Mouse (Mus musculus) R1 (cell line): Measurements from ENCODE around the gene Hist1h2ab.

Source experiments
- DNase-seq: peaks from one replicate; pipeline ENCODE4 v3.0.0-alpha.2; 2018; ENCODE audit warnings: low read depth, low spot score

Hist1h2ab gene

DNA sequence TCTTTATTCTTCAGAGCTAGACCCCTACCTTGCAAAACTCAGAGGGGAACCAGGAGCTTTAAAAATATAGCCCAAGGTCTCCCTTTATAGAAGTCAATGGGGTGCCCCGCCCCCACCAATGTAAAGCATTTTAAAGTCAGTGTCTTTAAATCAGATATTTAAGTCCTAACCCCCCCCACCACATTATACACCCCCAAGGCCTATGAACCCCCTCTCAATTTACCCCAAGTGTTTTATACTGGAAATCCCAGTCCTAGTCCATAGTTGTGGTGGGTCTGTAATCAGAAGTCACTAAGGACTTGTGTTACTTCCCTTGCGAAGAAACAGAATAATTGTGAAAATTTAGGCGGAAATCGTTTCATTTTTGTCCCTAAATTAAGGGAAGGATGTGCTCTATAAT is 12.9 kb upstream of the Hist1h2ab start:
- peak; percentile 38 for DNase-seq

DNA sequence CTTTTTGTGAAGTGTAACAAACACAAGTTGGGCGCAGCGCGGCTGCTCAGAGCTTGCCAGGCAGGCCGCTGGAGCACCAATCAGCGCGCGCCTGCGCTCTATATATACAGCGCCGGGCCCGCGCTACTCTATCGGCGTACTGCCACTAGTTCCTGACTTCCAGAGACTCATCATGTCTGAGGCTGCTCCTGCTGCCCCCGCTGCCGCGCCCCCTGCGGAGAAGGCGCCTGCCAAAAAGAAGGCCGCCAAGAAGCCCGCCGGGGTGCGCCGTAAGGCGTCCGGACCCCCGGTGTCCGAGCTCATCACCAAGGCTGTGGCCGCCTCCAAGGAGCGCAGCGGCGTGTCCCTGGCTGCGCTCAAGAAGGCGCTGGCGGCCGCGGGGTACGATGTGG is 12.3 kb upstream of the Hist1h2ab start, which contains the start of gene Hist1h1c:
Gene Hist1h1c, plus strand, starts transcription at position 132 of the 392 bp plus-strand sequence.
- peak; percentile 94 for DNase-seq

DNA sequence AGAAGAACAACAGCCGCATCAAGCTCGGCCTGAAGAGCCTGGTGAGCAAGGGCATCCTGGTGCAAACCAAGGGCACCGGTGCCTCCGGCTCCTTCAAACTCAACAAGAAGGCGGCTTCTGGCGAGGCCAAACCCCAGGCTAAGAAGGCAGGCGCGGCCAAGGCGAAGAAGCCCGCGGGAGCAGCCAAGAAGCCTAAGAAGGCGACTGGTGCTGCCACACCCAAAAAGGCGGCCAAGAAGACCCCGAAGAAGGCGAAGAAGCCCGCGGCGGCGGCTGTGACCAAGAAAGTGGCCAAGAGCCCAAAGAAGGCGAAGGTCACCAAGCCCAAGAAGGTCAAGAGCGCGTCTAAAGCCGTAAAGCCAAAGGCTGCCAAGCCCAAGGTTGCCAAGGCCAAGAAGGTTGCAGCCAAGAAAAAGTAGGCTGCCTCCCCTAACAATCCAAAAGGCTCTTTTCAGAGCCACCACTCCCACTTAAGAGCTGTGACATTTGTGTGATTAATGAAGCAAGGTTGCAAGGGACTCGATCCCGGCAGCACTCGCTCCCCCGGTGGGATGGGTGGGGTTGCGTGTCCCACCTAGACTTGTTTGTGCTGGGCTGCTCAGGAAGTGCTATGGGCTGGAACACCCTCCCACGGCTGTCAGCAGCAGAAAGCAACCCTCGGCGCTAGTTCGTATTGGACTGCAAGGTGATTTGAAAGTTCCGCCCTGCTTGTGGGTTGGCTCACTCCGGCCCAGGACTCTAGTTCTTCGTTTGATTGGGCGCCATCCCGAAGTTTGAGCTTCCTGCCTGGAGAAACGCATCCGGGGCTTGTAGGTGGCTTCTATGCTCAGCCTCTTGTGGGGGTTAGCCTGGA is 11.6 kb upstream of the Hist1h2ab start:
- peak; percentile 99 for DNase-seq

DNA sequence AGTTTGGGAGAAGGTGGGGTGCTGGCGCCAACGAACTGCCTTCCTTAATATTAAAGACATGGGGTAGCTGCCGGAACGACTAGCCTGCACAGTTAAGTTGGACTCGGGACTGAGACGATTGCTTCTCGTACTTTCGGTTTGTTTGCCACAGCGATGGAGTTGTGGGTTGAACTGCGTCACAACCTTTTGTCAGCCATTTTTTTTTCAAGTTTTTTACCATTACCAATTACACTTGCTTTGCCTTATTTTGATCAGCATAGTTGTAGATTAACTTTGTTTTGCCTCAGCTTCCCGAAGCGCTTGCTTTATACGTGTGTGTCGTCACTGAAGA is 11.0 kb upstream of the Hist1h2ab start:
- DNase-seq: no peak

DNA sequence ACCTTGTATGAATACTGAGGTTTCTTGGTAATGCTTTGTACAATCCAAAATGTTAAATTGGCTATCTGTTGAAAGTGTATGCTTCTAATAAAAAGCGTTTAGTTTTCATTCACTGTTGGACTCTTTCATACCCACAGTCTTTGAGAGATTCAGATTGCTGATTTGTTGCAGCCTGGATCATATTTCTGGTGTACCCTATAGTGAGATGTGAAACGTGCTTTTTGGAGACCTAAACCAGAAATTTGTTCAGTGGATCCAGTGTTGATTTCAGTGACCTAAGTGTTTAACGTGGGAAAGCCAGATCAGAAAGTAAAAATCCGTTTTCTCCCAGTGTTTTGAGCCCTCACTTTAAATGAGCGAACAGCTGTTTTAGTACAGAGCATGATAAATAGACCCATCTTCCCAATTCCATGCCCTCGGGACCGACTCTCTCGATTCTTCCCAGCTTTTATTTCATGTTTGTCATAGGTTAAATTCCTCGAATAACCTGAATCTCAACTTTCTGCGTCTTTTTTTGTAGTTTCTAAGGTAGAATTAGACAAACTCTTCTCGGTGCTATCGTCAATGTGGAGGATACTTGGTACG is 10.6 kb upstream of the Hist1h2ab start:
- DNase-seq: peak; percentile 37

DNA sequence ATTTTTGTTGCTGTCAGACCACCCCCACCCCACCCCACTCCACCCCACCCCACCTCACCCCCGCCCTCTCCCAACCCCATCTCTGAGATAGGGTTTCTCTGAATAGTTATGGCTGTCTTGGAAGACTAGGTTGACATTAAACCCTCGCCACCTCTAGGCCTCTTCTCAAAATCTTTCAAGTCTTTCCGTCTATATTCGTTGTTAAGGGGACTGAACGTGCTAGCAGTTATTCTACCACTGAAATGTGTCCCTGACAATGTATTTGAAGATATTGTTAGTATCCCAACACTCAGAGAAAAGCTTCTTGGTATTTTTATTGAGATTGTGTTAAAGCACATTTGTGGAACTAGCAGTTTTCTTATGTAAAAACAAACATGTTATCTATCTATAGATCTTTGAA is 10.0 kb upstream of the Hist1h2ab start:
- DNase-seq: peak; percentile 20

DNA sequence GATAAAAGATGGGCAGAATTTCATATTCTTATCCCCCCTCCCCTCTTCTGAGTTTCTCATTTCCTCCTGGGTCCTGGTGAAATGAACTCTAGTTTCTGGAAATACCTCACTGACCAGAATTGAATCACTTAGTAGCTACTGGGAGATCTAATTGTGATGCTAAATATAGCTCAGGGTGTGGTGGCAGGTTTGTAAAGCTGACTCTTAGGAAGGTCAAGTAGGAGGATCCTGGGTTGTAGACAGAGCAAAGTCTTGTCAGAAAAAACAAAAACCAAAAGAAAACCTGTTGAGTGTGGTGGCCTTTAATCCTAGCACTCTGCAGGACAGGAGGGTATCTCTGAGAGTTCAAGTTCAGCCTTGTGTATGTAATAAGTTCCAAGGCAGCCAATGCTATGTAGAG is 8.9 kb upstream of the Hist1h2ab start:
- DNase-seq: peak; percentile 97

DNA sequence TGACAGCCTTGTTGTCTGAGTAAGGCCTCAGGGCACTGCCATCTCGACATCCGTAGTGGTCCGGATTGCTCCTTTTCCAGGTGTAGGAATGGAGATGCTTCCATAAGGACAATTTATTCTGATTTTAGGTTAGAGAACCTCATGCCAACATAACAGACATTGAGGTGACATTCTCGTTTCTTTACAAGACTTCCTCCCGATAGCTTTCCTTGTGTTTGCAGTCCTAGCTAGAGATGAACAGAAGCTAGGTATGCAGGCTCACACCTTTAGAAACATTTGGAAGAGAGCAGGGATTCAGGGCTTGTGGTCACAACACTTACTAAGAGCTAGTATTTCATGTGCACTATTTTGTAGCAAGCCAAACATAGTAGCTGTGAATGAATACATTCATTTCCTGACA is 7.7 kb upstream of the Hist1h2ab start:
- peak; percentile 28 for DNase-seq

DNA sequence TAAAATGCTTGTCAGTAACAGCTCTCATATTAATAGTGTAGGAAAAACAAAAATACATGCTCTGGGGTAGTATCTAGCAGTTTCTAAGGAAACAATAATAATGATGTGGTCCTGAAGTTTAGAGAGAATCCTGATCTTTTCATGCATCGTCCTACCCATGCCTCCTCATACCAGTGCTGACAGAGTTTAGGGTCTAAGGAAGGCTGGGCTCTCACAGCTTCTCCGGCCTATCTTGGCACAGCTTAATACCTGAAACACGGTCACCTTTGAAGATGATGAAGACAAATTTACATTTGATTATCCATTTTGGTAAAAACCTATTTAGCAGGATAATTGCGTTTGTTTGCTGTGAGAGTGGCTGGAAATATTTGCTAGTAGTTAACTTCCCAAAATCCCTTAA is 7.0 kb upstream of the Hist1h2ab start:
- peak; percentile 67 for DNase-seq

DNA sequence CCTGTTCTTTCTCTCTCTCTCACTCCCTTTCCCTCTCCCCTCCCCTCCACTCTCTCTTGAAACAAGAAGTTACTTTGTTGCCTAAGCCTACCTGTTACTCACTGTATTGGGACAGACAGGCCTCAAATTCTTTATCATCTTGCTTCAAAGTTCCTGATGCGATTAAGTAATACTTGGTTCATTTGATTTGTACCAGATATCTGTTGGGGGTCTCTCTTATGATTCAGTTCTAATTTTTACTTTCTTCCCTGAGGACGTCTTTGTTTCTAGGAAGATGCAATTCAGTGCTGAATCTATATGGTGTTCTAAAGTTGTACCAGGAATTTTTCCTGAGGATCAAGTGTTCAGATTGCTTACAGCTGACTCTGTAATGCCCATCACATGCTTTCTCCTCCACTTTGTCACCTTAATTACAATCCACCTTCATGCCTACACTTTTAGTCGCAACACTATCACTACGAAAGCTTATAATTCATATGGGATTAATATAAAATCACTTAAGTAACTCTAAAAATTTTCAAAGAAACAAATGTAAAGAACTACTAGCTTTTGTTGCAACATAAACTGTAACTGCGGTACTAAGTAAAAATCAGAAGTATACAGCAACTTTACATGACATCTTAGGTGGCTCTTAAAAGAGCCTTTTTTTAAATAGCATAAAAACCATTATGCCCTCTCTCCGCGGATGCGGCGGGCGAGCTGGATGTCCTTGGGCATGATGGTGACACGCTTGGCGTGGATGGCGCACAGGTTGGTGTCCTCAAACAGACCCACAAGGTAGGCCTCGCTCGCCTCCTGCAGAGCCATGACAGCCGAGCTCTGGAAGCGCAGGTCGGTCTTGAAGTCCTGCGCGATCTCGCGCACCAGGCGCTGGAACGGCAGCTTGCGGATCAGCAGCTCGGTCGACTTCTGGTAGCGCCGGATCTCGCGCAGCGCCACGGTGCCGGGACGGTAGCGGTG is 6.2 kb upstream of the Hist1h2ab start:
- DNase-seq: peak; percentile 76

DNA sequence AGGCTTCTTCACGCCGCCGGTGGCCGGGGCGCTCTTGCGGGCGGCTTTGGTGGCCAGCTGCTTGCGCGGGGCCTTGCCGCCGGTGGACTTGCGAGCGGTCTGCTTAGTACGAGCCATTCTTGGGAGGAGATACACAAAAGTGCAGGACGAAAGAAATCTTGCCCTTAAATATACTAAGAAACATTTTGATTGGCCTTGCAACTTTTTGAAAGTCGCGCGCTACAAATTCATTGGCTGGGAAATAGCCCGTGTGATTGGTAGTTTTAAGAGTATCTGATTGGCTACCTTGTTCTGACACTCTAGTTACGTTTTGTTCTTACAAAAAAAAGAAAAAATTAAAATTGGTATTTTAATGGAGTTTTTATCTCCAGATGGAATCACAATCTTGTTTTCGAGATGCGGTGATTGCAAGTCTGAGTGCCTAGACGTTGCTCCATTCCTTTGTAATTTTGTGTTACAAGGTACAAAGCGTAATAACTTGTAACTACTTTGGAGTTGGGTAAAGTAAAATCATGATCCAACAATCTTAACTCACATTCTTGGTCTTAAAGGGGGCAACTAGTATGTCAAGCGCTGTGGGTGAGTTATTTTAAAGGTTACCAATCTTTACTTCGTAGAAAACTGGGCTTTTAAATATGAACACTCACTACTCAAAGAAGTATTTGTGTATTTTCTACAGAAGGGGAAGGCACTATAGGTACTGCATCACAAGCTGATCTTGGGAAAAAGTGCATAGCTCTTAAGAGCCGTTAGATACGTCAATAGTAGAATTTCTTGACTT is 5.4 kb upstream of the Hist1h2ab start, which contains the start of gene Hist1h3c:
Gene Hist1h3c, minus strand, starts transcription at position 222 of the 781 bp plus-strand sequence.
- peak; percentile 96 for DNase-seq

DNA sequence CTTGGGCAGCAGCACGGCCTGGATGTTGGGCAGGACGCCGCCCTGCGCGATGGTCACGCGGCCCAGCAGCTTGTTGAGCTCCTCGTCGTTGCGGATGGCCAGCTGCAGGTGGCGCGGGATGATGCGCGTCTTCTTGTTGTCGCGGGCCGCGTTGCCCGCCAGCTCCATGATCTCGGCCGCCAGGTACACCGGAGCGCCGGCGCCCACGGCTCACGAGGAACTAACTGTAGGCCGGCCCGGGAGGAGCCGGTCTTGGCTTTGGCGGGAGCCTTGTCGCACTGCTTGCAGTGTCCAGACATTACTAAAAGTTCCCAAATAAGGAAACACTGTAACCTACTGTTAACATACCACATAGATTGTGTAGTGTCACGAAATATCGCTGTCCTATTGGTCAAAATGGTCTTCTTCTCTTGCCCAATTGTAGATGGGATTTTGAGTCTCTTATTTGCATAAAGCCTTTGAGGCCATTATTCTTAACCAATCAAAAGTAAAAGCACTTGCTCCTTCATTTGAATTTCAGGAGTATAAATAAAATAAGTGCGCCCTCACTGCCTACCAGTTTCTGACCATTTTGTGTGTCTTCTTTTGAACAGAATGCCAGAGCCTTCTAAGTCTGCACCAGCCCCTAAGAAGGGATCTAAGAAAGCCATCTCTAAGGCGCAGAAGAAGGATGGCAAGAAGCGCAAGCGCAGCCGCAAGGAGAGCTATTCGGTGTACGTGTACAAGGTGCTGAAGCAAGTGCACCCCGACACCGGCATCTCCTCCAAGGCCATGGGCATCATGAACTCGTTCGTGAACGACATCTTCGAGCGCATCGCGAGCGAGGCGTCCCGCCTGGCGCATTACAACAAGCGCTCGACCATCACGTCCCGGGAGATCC is 4.5 kb upstream of the Hist1h2ab start, which contains the start of gene Hist1h2bb:
Gene Hist1h2bb, plus strand, starts transcription at position 534 of the 880 bp plus-strand sequence.
- DNase-seq: peak; percentile 98

DNA sequence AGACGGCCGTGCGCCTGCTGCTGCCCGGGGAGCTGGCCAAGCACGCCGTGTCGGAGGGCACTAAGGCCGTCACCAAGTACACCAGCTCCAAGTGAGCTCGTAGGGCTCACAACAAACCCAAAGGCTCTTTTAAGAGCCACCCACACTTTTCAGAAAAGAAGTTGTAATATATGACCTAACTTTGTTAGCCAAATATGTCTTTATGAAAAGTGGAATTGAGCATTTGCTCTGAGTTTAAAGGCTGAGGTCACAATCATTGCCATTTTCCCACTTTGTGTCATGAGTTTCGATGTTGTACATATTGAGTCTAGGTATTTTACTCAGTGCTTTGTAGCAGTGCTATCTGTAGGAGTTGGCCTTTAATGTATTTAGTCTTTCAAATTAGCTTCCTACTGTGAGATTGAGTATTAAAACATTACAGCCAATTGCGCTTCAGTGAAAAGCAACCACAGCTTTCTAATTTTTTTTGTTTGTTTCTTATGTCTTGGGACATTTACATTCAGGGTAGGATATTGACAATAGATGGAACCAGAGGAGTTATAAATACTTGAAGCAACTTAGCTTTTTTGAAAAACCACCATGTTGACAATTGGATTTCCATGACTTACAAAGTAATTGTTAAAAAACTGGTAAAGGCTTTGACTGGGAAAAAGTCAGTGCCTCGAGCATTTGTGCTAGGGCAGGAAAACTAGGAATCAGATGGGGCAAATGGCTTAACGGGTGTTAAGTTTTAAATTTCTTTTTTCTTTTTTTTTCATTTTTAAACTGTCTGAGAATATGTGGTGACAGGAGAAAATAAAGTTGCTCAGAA is 3.6 kb upstream of the Hist1h2ab start:
- DNase-seq: peak; percentile 82

DNA sequence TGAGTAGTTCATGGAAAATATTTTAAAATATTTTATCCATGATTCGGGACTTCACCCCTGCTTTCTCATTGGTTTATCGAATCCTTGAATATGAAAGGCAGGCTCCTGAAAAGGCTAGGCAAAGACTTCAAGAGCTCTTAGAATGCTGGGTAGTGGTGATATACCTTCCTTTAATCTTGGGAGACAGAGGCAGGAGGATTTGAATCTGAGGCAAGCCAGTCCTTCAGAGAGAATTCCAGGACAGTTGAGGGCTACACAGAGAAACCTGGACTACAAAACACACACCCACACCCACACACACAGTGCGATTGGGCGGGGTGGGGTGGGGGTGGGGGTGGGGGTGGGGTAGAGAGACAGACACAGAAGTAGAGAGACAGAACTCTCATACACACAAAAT is 3.0 kb upstream of the Hist1h2ab start:
- peak; percentile 82 for DNase-seq

DNA sequence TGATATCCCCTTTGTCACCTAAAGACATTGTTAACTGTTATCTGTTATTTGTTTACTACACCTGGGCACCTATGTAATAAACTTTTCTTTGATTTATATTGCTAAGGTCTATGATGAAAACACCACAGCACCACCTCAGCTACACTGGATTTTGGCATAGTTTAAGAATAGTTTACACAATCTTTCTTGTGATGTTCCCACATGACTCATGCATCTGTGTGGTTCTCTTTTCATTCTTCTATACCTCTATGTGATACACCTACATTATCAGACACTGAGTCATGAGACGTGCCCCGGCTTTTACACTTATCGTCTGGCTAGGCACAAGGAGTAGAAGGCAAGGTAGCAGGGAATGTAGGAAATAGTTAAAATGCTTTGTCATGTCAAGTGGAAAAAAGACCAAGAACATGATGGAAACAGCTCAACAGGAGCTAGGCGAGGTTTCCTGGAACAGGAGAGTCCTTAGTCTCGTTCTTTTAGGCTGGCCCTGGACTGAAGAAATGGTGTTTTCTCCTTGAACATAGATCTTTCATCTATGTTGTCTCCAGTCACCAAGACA is 1.3 kb upstream of the Hist1h2ab start:
- DNase-seq: no peak

DNA sequence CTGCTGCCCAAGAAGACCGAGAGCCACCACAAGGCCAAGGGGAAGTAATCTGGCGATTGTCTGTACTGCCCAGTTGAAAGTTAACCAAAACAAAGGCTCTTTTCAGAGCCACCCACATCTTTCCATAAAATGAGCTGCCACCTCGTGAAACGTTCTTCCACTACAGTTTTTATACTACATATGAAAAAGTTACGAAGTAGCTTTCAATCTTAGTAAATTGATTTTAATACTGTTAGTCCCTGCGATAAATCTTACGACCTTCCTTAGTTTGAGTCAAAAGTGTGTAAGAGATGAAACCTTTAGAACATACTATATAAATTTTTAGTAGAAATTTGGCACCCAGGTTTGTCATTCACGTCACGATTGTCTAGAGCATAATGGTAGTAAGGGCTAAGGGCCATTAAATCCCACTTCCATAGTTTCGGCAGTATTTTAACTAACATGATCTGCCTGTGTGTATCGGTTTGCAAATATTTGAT is 591 bp downstream of the Hist1h2ab start:
- peak; percentile 74 for DNase-seq

DNA sequence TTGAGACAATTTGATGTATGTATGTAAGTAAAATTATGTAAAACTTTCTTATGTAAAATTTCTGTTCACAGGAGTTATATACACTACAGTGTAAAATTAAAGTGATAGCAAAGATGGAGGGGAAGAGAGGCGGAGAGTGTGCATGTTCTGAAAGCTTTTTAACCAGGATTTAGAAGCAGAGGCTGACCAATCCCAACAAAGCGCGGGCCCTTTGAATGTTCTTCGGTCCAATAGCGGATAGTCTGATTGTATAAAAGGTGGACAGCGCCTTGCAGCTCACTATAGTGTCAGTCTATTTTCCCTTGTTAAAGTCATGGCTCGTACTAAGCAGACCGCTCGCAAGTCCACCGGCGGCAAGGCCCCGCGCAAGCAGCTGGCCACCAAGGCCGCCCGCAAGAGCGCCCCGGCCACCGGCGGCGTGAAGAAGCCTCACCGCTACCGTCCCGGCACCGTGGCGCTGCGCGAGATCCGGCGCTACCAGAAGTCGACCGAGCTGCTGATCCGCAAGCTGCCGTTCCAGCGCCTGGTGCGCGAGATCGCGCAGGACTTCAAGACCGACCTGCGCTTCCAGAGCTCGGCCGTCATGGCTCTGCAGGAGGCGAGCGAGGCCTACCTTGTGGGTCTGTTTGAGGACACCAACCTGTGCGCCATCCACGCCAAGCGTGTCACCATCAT is 1.3 kb downstream of the Hist1h2ab start, which contains the start of gene Hist1h3b:
Gene Hist1h3b, plus strand, starts transcription at position 201 of the 675 bp plus-strand sequence.
- peak; percentile 98 for DNase-seq

DNA sequence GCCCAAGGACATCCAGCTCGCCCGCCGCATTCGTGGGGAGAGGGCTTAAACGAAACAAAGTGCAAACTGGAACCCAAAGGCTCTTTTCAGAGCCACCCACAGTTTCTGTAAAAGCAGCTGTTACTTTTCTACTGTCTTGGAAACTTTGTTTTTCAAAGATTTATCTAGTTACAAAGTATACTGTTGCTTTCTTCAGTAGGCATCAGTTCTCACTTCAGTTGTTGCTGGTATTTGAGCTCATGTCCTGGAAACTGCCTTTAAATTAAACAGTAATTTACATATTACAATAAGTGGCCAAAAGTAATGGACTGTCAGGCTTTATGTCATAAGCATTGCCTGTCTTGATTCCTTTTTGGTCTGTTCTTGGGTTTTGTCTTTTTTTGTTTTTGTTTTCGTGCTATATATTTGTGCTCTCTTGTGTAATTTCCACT is 1.8 kb downstream of the Hist1h2ab start:
- DNase-seq: peak; percentile 44
